Mouse (Mus musculus) C2C12 (cell line): ENCODE measurements at regions not wholly inside any gene's neighbourhood (a gene's known extent, or its start where the extent isn't known, plus 50 kb on each side); places are given as distances from the start of the nearest gene placed in this dataset.

Experiments used
- CTCF ChIP-seq: IDR thresholded peaks from one replicate; pipeline ENCODE4 v1.5.1; 2011; ENCODE audit not compliant: control insufficient read depth, insufficient read depth, insufficient read length
- MYOD1 ChIP-seq: IDR thresholded peaks from one replicate; pipeline ENCODE4 v1.6.1; 2011; ENCODE audit warnings: low read depth; ENCODE audit not compliant: control insufficient read depth, insufficient read length
- MYOG ChIP-seq: IDR thresholded peaks from one replicate; pipeline ENCODE4 v1.6.1; 2011; ENCODE audit not compliant: control insufficient read depth, insufficient read length; ENCODE audit errors: extremely low read depth

DNA sequence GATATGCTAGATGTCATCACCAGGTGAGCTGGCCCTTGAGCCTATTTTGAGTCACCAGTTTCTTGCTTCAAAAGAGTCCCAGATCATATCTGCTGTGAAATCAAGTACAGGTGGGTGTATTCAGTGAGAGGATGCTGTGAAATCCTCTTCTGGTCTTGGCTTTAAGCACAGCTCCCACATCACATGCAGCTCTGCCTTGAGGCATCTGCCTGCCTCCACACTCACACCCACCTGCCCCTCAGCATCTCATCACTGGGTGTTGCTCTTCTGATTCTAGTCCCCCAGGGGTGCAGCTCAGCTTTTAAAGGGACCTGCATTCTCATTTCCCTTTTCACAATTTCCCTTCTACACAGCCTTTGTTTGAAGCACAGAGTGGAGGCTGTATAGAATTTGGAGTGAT, 262.9 kb downstream of the Ttc32 start:
- TF ChIP-seq CTCF (no peak), MYOG (no peak), MYOD1 (no peak)
